Mouse (Mus musculus): Measurements from ENCODE around the gene Spag7.

Spag7 gene

GRCm38 (mm10) chr11:70656456-70656927 is 12.7 kb downstream of the Spag7 start:
- DNase-seq (ENCODE audit: low read depth, low spot score), result peak; percentile 72

DNA sequence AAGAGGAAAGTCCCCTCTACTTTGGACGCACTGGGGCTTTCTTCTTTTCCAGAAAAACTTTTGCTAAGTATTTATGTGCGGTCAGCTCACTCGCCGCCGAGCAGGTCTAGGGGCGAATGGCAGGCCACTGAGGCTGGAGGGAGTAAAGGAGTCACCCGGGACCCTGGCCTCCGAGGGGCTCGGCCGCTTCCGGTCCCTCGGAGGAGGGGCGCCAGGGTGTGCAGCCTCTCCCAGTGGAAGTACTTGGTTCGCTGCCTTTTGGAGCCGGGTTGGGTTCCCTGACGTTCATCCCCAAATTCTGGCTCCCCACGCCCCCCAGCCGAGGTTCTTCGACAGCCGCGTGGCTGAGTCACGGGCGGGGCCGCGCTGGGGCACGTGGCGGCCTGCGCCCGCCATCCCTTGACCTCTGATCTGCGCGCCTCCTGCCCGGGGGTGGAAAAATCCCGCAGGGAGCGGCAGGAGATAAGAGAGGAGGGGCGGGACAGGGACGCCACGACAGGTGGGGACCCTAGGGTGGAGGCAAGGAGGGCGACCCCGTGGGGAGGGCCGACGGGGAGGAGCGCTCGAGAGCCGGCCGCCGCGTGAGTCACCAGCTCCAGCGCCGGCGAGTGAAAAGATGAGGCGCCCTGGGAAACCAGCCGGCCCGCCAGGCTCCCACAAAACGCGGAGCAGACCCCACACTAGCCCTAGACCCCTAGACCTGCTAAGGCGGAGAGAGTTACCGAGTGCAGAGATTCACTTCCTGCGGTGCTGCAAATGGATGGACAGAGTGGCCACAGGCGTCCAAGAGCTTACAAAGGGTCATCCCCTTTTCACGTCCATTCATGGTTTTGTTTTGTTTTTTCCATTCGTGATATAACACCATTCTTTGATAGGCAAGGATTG is 13.4 kb downstream of the Spag7 start:
- DNase-seq (ENCODE audit: low read depth, low spot score), result peak; percentile 48

DNA sequence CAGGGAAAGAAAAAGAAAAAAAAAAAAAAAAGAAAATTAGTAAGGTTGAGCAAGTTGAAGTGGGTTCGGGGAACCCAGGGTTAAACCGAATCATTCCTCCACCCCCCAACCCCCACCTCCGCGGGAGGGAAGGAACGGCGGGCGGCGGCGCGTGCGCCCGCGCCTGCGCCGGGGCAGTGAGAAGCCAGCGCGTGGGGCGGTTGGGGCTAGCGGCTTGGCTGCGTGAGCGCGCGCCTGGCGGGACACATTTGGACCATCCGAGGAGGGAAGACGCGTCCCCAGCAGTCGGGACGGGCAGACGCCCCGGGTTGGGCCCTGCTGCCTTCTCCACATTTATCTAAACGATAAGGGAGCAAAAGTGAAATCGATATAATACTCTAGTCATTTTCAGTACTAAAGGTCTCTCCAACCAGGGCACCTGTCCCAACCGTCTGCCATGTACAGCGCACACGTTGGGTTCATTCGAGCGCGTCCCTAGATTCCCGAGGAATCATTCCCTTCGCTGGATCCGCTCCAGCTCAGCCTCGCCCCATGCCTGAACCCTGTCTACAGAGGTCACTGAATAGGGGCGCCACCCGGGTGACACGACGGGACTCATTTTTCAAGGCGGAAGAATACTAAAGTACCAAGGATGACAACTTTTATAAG is 14.2 kb downstream of the Spag7 start:
- peak; percentile 77 for DNase-seq (ENCODE audit: low read depth, low spot score)

DNA sequence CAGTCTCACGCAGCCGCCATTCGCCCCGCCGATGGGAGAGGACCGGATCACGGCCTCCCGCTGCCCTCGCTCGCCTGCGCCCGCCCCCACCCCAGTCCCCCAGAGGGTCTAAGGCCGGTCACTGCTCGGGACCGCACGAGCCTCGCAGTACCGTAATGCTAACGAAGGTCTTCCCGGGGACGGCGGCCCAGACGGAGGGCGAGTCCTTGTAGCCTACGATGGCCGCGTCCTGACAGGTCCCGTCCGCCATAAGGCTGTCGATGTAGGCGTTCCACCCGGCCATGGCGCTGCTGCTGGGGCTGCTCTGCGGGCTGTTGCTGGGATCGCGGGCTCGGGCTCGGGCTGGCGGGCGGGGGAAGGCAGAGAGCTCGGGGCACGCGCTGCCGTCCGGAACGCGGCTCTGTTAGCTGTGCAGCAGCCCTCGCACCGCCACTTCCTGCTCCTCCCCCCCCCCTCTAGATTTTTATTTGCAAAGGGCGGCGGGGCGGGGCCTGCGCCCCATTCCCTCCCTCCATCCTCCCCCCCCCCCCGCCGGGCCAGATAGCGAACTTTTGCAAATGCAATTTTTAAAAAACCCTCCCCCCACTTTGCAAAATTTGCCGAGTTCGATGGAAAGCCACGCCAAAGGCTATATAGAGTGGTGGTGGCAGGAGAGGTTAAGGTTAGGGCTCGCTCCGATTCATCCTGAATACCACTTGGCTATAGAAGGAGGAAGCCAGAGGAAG is 14.9 kb downstream of the Spag7 start, which contains the start of gene Pfn1:
Gene Pfn1, minus strand, starts transcription at position 447 of the 725 bp plus-strand sequence.
- DNase-seq (ENCODE audit: low read depth, low spot score), result peak; percentile 72

GRCm38 (mm10) chr11:70653345-70654197 is 15.6 kb downstream of the Spag7 start:
- DNase-seq (ENCODE audit: low read depth, low spot score), result peak; percentile 73

DNA sequence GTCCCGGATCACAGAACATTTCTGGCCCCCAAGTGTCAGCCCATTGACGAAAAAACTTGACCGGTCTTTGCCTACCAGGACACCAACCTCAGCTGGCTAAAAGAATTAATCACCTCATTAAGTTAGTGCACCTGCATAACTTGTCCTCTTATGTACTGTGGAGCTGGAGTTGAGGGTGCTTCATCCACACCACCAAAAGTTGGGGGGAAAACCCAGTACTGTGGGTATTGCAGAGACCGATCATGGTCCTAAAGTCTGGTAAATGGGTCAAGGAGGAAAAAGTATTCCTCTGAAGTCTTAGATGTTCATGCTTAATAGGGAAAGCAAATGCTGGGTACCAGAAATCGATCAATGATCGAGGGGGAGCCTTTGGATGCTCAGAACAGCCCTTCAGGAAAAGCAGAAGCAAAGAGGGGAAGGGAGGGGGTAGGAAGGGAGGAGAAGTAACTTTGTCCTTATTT is 16.3 kb downstream of the Spag7 start:
- DNase-seq (ENCODE audit: low read depth, low spot score), result no peak

GRCm38 (mm10) chr11:70652029-70652883 is 17.0 kb downstream of the Spag7 start:
- peak; percentile 53 for DNase-seq (ENCODE audit: low read depth, low spot score)

- no peak for DNase-seq (ENCODE audit: low read depth, low spot score)
Observed at GRCm38 (mm10) chr11:70651391-70651790, 17.8 kb downstream of the Spag7 start.

GRCm38 (mm10) chr11:70650322-70651175 is 18.7 kb downstream of the Spag7 start:
- no peak for DNase-seq (ENCODE audit: low read depth, low spot score)

DNA sequence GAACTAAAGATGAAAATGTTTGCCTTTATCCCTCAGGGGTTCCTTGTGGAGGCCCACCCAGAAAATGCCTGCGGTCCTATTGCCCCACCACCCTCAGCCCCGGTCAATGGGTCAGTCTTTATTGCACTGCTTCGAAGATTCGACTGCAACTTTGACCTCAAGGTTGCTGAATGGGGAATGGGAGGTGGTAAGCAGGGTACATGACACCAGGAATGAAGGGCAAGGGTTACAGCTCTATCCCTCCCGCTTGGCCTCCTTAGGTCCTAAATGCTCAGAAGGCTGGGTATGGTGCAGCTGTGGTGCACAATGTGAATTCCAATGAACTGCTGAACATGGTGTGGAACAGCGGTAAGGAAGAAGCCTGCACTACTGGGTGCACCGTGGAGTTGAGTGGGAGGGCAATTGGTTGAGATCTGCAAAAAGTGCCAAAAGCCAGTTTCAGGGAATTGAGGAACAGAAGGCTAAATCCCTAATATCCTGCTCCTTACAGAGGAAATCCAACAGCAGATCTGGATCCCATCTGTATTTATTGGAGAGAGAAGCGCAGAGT is 20.0 kb downstream of the Spag7 start:
- no peak for DNase-seq (ENCODE audit: low read depth, low spot score)

GRCm38 (mm10) chr11:70648512-70648911 is 20.7 kb downstream of the Spag7 start:
- DNase-seq (ENCODE audit: low read depth, low spot score), result no peak

DNA sequence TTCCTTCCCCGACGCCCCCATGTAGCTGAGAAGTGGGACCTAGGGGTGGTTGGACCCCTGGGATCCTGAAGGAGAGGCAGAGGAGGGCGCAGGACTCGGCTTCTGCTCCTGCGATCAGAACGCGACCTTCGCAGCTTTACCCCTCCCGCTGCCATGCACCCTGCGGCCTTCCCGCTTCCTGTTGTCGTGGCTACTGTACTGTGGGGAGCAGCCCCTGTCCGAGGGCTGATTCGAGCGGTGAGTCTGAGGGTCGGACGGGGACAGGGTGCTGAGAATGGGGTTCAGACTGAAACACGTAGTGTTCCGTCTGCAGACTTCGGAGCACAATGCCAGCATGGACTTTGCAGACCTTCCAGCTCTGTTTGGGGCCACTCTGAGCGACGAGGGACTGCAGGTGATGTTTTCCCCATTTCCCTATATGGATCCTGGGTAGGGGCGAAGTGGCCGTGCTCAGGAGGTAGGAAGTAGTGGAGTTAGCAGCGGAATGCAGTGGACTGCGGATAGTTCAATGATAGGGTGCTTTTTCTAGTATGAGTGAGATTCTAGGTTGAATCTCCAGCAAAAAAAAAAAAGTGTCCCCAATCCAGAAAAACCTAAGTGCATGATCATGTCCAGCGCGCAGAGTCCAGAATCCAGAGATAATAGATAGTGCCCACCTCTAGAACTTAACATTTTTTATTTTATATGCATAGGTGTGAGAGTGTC is 21.3 kb downstream of the Spag7 start:
- no peak for DNase-seq (ENCODE audit: low read depth, low spot score)

GRCm38 (mm10) chr11:70646691-70647650 is 22.2 kb downstream of the Spag7 start, which contains the start of the genes Rnf167 and Slc25a11:
TSS of gene Rnf167 (plus strand) at chr11:70647235.
TSS of gene Slc25a11 (minus strand) at chr11:70647479.
- peak; percentile 99 for DNase-seq (ENCODE audit: low read depth, low spot score)

DNA sequence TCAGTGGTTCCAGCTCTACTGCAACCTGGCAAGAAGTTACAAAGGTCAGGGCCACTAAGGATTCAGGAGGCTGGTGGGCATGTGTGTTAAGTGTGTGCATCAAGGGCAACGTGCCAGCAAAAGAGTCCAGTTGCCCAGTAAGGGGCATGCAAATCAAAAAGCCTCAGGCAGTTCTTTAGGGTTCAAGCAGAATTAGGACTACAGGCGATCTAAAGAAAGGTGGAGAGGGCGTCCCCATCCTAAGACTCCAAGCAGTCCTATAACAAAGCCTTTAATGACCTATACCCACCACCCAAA is 23.0 kb downstream of the Spag7 start:
- DNase-seq (ENCODE audit: low read depth, low spot score), result no peak

DNA sequence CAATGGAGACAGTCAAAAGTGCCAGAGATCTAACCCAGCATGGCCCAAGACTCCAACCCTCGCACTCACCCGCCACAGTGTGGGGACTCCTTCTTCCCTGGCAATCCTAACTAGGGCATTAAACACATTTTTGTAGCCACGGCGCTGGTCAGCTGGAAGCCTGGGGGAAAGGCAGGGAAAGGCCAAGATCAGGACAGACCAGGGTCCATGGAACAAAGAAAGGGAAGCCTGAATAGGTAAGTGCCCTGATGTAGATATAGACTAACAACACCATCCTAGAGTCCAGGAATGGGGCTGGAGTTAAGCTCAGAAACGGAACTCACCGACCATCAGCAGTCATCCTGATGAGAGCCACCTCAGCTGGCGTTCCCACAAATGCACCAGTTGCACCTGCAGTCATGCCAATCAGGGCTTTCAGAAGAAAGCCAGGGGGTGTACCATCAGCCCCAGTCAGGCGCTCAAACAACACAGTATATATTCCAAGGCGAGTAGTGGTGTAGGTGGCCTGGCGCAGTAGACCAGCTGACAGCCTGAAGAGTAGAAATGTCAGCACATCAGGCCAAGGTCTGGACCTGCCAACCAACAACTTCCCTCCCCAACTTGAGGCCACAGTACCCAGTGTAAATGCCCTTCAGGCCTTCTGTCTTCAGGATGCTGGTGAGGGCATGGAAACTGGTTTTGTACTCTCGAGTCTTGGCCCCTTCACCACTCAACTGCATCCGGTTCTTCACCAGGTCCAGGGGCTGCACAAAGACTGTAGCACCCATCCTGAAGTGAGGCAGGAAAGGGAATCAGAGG is 23.6 kb downstream of the Spag7 start:
- DNase-seq (ENCODE audit: low read depth, low spot score), result no peak

DNA sequence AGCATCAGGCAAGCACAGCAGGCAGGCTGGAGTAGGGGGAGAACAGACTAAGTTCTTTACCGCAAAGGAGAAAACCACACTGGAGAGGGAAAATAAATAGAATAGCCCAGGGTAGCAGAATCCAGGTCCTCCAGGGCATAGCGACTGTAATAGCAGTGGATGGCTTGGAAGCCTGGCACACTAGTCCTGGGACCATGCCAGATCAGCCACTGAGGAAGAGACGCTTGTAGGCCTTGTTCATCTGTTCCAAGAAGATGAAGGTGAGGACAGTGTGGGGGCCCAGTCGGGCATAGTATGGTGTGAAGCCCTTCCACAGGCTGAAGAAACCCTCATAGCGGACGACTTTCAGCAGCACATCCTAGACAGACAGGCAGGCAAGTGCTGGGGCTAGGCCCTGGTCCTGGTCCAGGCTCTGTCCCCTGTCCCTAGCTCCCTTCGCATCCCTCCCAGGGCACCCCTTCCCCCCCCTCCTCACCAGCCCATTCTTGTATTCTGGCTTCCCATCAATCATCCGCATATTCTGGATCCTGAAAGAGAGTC is 24.6 kb downstream of the Spag7 start:
- no peak for DNase-seq (ENCODE audit: low read depth, low spot score)

Measured in forelimb bud, embryonic 11.5 days (tissue).